Mouse (Mus musculus) CD4-positive, CD25-positive, alpha-beta regulatory T cell, adult 4 months (primary cell): ENCODE measurements around the gene Pawr. TPM values are rescaled to one million over a fixed set of nuclear protein-coding genes. Genes with fewer than 3 reads are reported as not detected.
A peak's percentile ranks its signal among the peaks of the same experiment; 100 is the strongest.

ENCODE experiments used
- ATAC-seq: one replicate; pipeline ENCODE4 v1.8.0; 2017
- polyA plus RNA-seq, 2 experiments: library from polyadenylated mRNA; unstranded; fragments of 100-300 nt; shearing (Covaris generic); gene quantifications; one replicate each; pipeline ENCODE4 v1.2.1; 2017

The Pawr gene
- polyA plus RNA-seq, 2 experiments from 2014 or later, result not detected

DNA sequence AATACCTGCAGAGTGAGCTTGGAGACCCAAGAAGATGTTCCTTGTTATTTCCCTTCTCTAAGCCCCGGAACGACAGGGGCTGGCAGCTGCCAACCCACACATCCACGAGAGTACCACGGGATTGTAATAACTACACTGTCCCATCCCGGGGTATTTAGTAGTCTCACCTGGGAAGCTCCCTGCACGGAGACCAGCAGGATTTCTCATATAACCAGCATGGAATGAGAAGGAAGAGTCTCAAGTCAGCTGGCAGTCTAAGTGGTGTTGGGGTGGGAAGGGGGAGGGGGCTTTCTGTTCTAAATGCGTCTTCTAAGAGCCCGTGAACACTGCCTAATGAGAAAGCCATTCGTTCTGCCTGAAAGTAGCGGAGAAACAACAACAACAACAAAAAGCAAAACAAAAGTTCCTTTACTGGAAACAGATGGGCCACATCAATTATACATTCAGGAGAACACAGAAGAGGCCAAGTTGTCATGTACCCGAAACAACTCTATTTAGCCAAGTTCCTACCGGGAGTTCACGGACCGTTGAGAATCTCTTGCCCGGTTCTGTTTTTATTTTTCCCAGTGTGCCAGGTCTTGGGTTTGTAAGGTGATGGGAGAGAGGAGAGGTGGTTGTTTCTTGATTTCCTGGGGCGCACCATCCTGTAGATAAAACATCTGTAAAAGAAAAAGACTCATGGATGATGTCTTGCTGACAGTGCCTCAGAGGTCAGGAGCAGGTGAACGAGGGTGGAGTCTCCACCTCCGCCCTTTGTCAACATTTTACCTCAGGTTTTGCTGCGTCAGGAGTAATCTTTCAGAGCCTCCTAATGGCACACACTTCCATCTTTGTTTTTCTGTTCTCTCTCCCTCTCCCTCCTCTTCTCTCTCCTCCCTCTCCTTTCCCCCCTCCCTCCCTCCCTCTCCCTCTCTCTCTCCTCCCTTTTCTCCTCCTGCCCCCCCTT lies 112.3 kb downstream of the Pawr start:
- no peak for ATAC-seq

DNA sequence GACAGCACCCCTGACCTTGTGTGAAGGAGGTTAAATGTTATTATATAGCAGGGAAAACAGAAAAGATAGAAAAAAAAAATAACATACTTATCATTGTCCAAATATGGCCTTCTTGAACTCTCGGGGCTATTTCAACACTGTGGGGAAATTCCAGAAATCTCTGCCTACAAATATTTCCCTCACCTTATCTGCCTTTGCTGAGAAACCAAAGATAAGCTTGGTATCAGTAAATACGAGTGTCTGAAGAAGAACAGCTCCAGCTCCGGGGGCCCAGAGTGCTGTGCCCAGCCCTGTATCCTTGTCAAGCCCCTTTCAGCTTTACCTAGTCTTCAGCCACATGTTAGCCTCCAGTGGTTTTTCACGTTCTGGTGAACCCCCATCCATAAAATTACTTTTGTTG lies 113.2 kb downstream of the Pawr start:
- ATAC-seq, result no peak

DNA sequence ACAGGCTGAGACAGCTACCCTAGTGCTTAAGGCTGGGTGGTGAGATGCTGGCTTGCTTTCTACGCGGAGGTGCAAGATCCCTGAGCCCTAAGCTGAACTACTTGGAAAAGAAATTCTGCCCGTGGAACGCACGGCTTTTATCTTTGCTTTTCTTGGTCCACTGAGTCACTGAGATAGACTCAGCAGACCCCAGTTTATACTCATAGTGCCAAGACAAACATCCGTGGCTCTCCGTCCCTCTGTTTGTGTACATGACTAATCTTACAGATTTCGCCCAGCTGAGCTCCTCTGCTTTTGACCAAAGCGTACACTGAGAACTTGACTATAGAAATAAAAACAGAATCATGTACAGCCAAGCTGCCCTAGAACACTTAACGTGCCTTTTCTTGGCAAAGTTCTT lies 113.7 kb downstream of the Pawr start:
- no peak for ATAC-seq

DNA sequence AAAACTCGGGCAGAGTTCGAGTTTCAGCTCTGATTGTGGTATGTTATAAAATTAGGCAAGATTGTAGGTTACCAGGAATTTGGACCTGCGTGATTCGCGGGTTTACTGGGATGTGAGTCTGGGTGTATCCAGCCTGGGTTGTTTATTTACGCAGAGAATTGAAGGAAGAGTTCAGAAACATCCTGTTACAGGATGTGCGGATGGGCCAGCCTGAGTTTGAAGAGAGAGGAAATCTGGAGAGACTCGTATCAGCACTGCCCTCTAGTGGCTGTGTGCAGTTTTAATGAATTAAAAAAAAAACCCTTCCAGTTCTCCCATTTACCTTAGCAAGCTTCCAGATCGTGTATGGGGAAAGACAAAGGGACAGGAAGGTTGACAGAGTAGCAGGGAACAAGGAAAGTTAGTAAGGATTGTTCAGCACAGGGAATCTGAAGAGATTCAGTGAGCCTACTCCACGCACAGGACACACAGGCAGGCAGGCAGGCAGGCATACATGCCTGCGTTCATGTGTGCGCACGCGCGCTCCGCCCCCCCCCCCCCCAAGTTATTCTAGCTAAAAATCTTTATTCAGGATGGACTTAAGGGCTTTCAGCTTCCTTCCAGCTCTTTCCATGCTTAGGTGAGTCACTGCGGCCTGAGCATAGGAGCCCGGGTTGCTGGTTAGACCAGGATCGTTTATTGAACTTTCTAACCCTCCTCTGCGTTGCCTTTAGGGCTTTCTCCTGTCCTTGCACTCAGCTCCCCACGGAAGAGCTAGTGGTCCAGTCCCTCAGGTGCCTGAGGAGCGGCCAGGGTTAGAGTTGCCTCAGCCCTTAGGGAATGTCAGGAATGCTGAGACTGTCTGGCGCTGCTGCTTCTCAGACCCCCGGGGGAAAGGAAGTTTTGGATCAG lies 114.4 kb downstream of the Pawr start:
- ATAC-seq, result peak; percentile 71

DNA sequence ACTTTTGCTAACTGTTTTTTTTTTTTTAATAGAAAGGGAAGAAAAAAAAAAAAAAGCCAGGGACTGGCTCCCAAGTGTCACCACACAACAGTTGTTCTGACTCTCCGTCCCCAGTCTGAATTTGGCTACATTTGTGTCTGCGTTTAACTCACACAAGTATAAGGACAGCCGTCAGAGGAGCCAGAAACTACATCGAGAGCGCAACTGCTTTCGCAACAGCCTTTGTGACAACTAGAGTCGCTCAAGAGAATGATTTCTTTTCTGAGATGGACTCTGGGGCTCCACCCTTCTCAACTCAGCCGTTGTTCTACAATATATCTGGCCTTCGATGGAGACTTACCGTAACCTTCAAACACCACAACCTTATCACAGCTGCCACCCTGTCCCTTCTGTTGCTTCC lies 115.3 kb downstream of the Pawr start:
- ATAC-seq, result no peak

DNA sequence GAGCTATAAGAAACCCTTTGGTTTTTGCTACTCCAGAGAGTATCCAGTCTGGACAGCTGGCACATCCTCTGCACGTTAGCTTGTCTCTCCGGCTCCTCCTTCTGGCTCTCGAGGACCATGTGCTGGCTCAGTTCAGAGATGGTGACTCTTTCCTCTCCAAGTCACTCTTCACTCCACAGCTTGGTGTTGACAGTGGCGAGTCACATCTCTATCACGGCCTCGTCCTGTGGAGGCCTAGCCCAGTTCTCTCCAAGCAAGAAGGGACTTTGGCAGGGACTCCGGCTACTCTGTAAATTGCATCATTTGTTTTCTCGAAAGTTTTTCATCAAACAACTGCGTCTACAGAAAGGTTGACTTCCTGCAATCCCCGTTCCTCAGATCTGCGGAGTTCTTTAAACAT lies 116.5 kb downstream of the Pawr start:
- no peak for ATAC-seq

DNA sequence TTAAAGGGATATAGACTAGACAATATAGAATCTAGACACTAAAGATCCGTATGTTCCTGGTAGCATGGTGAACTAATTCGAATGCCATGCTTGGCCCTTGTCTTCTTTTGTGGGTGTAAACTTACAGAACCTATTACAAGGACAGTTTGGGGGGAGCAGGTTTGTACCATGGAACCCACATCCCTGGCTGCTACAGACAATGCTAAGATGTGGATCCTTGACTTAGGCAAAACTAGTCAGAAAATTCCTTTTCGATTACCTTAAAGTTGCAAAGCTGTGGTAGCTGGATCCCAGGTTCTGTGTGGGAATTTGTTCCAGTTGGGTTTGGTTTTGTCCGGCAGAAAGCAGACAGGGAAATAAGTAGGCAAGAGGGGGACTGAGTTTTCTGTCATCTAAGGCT lies 118.5 kb downstream of the Pawr start:
- ATAC-seq, result no peak

DNA sequence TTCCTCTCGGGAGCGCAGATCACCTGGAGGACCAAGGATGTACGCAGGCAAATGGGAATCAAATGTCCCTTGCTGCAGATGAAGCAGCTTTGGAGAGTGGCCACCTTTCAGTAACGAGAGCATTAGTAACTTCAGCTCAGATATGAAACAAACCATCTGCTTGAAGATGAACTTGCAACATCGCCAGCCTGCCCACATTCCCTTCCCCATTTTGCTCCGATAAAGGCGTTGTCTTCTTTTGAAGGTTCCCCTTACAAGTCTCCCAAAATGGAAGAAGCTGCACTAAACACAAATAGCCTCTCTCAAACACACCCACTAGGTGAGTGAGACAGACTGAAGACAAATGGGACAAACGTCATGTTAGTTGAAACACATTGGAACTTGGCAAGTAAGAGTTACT lies 119.6 kb downstream of the Pawr start:
- ATAC-seq, result no peak

DNA sequence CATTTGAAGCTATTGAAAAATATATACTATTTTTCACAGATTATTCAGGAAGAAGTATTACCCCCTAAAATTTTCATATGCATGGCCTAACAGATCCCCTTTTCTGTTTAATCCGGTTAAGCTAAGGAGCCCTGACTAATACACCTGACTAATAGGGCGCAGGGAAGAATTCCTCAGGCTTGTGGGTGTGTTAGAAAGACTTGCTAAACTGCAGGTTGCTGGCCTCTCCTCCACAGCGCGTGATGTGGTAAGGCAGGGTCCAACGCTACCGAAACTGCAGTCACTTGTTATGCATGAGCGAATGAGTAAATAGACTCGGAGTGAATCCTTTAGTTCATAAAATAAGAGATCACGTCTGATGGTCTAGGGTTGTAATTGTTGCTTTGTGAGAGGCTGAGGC lies 120.5 kb downstream of the Pawr start:
- no peak for ATAC-seq

DNA sequence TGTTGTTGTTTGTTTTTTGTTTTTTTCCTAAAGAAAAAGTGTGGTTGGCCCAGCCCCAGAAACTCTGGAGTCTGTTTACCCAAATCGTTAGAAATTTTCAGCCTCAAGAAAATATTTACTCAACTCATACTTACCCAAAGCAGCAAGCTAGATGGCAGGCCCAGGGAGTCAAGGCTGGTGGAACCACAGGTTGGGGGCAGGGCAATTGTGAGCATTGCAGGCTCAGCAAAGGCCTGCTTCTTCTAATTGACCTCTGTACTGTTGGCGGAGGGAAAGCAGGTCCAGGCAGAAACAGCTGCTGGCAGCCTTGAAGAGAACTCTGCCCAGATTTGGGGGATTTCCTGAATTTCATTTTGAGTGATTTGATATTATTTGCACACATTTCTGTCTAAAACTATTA lies 121.6 kb downstream of the Pawr start:
- no peak for ATAC-seq

DNA sequence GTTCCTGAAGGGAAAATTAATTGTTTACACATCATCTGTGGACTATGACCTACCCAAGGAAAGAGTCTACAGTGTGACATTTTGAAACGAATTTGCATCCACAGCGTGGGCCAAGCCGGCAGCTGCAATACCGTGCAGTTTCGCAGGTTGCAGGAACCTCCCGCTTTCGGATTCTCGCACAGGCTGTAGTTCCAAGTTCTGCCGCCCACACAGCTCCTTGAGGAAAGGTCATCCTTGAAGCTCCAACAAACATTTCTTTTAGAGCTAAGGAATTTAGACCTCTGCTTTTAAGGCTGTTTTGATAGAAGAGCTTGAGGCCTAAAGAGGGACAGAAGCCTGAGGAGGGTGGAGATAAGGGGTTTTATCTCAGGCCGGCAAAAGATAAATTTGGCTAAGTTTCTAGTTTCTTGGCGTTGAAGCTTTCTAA lies 122.8 kb downstream of the Pawr start:
- ATAC-seq, result no peak

DNA sequence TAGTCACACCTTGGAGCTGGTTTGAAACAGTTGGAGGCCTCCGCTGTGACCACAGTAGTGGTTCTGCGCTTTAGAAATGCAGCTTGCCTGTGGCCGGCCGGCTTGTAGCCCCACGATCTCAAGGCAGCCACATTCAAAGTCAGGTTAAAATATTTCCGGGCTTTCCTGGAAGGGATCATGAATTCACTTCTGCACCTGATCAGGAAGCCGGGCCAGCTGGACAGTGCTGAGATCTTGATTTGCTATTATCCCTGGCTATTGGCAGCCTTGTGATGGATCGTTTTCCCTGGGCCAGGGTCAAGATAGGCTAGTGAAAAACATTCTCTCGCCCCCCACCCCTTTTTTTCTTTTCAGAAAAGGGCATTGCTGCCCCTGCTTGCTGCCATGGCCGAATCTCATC lies 123.3 kb downstream of the Pawr start:
- ATAC-seq, result no peak

DNA sequence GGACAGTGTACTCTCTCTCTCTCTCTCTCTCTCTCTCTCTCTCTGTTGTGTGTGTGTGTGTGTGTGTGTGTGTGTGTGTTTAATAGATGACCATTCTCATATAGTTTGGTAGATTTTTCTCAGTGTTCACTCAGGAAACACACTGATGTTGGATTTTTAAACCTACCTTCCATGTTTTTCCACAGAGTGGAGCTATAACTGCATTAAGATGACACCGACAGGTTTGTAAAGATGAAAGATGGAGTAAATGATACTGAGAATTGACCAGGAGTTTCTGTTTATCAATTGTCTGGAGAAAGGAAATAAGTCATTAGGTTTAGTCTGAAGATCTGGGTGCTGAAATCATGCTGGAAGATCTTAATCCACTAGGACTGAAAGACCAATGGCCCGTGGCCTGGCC lies 124.0 kb downstream of the Pawr start:
- no peak for ATAC-seq

DNA sequence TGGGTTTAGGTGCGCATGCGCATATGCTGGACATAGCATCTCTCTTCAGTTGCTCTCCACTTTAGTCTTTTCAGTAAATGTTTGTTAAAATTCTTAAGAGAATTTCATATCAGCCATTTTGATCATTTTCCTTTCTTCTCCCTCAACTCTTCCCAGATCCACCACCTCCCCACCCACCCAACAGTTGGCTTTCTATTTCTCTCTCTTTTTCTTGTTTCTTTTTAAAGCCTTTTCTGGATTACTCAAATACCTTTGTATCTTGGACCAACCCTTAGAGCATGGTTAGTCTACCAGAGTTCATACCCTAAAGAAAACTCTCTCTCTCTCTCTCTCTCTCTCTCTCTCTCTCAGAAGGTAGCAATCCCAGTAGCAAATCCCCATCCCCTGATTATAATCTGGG lies 125.1 kb downstream of the Pawr start:
- no peak for ATAC-seq

DNA sequence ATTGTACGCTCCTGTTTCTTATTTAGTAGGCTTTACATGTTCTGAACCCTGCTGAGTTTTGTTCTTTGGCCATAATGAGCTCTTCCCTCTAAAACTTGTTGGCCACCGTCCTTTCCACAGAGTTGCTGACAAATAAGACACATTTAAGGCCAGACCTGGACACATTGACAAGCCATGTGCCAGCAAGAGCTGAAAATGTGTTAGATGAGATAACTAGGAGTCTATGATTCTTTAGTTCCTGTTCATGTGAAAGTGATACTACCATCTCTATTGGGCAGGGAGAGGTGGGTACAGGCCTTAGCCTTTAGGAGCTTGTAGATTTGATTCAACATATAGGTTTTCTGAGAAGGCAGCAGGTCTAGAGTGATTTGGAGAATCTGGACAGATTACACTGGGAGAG lies 129.9 kb downstream of the Pawr start:
- ATAC-seq, result no peak

Other genes starting within 250 kb of the Pawr start
- gene Ppp1r12a, start 169.9 kb upstream of the Pawr start, polyA plus RNA-seq, result 100 to 1,000 TPM; 272 to 280 TPM